Mouse (Mus musculus): Measurements from ENCODE around the gene Oser1.

GRCm38 (mm10) chr2:163370175-163370574 lies 54.3 kb downstream of the Oser1 start:
- TF ChIP-seq POLR2A (IDR thresholded peaks at IDR 0.05; ENCODE audit: insufficient read depth, low read depth, low read length) (0 out of 2 replicates have a peak, but pooled peaks have one; percentile 27), CTCF (IDR thresholded peaks at IDR 0.05) (no peak)

Measured in heart, adult 2 months (tissue).